Mouse (Mus musculus) kidney, adult 2 months (tissue): Measurements from ENCODE around the gene Ccl27a. TPM values are rescaled to one million over a fixed set of nuclear protein-coding genes. Genes with fewer than 3 reads are reported as not detected.
"Not testable (repeated sequence)": the region's sequence is repeated elsewhere in the genome, so short reads cannot be mapped to it uniquely, and the experiment has no call there.

ENCODE experiments used
- DNase-seq: peaks from one replicate; pipeline ENCODE4 v3.0.0; 2021
- H3K27ac ChIP-seq: fragments of 200-500 bp; 2 replicates; pipeline ENCODE4 v1.5.1; 2012; ENCODE audit warnings: low read depth, low read length, control low read depth, inconsistent platforms; ENCODE audit not compliant: insufficient read depth
- H3K27me3 ChIP-seq: fragments of 200-500 bp; replicated peaks from 2 replicates; pipeline ENCODE4 v1.6.1; 2012; ENCODE audit warnings: mild to moderate bottlenecking, moderate library complexity, low read length, inconsistent platforms; ENCODE audit not compliant: control insufficient read depth, insufficient read depth
- H3K36me3 ChIP-seq: fragments of 200-500 bp; 2 replicates; pipeline ENCODE4 v1.6.1; 2012; ENCODE audit warnings: mild to moderate bottlenecking, moderate library complexity, low read length, inconsistent platforms; ENCODE audit not compliant: control insufficient read depth, insufficient read depth
- H3K4me1 ChIP-seq: fragments of 200-500 bp; 2 replicates; pipeline ENCODE4 v1.6.1; 2011; ENCODE audit warnings: low read length; ENCODE audit not compliant: control insufficient read depth, insufficient read depth
- H3K4me3 ChIP-seq: fragments of 200-500 bp; 2 replicates; pipeline ENCODE4 v1.5.1; 2011; ENCODE audit warnings: mild to moderate bottlenecking, low read depth, low read length, control low read depth; ENCODE audit not compliant: insufficient read depth
- CTCF ChIP-seq: fragments of 200-500 bp; conservative IDR thresholded peaks from 2 replicates; pipeline ENCODE4 v1.5.1; 2011; ENCODE audit warnings: low read depth, mild to moderate bottlenecking, control low read depth, low read length, moderate library complexity, mixed read lengths; ENCODE audit not compliant: insufficient read depth, insufficient read length
- POLR2A ChIP-seq: fragments of 200-500 bp; IDR thresholded peaks from one replicate; pipeline ENCODE4 v1.6.1; 2011; ENCODE audit warnings: low read depth, low read length, control low read depth
- WGBS: fragments of 180-500 bp; shearing (Covaris S2); methylation state at CpG from one replicate; pipeline ENCODE4 v1.1.7; 2018; 5-methylcytosine and 5-hydroxymethylcytosine counted together
- polyA plus RNA-seq: library from polyadenylated mRNA; depleted of rRNA; stranded (reverse); fragments of >200 nt; gene quantifications from 2 replicates; pipeline ENCODE4 v1.2.3, GENCODE M21; 2012

The Ccl27a gene
- polyA plus RNA-seq, 1 experiment, result 49.2 TPM

GRCm38 (mm10) chr4:41762688-41763114 is 11.3 kb downstream of the Ccl27a start:
- H3K4me3 ChIP-seq, H3K27ac ChIP-seq, H3K27me3 ChIP-seq, H3K36me3 ChIP-seq: not testable (repeated sequence)
- DNase-seq, result peak; percentile 34
- peaks cover 19% of the 10 kb centered on the region; the same call in 1 of the 2 replicates for H3K4me1 ChIP-seq
- WGBS, result 48% methylated on average over 8 of the region's 8 CpGs

- no peak overlapping the region for H3K4me3 ChIP-seq
Observed at GRCm38 (mm10) chr4:41762099-41762687, 11.9 kb downstream of the Ccl27a start.

GRCm38 (mm10) chr4:41761680-41762079 is 12.4 kb downstream of the Ccl27a start:
- no peak for DNase-seq
- no peak for TF ChIP-seq POLR2A
- no peak for TF ChIP-seq CTCF
- H3K4me3 ChIP-seq, result no peak overlapping the region
- peak overlapping the region; percentile 17; the same call in 1 of the 2 replicates for H3K27ac ChIP-seq
- no peaks in the 10 kb centered on the region; the same call in 1 of the 2 replicates for H3K36me3 ChIP-seq
- no peaks in the 10 kb centered on the region for H3K27me3 ChIP-seq
- H3K4me1 ChIP-seq, result peaks cover 19% of the 10 kb centered on the region; the same call in 1 of the 2 replicates

More at GRCm38 (mm10) chr4:41762099-41762687, 11.9 kb downstream of the Ccl27a start:
- 61% methylated on average over 8 of the region's 8 CpGs for WGBS
- Histone ChIP-seq H3K4me1 (peaks cover 19% of the 10 kb centered on the region; the same call in 1 of the 2 replicates), H3K27me3 (no peaks in the 10 kb centered on the region), H3K27ac (no peak overlapping the region), H3K36me3 (peaks cover 1% of the 10 kb centered on the region; the same call in 1 of the 2 replicates)
- no peak for TF ChIP-seq CTCF
- no peak for TF ChIP-seq POLR2A
- DNase-seq, result no peak

- no peak for DNase-seq
- Histone ChIP-seq H3K27me3 (no peaks in the 10 kb centered on the region), H3K4me1 (peaks cover 24% of the 10 kb centered on the region; the same call in 1 of the 2 replicates), H3K27ac (peak overlapping the region; percentile 81), H3K4me3 (peak overlapping the region; percentile 68), H3K36me3 (no peaks in the 10 kb centered on the region; the same call in 1 of the 2 replicates)
- 53% methylated on average over 4 of the region's 4 CpGs for WGBS
- TF ChIP-seq CTCF, result no peak
- no peak for TF ChIP-seq POLR2A
Observed at GRCm38 (mm10) chr4:41760911-41761310, 13.1 kb downstream of the Ccl27a start.

- TF ChIP-seq POLR2A (peak; percentile 16), CTCF (0 out of 2 replicates have a peak, but pooled peaks have one; percentile 18)
- Histone ChIP-seq H3K36me3 (no peaks in the 10 kb centered on the region; the same call in 1 of the 2 replicates), H3K4me3 (peak overlapping the region; percentile 68), H3K27ac (peak overlapping the region; percentile 98), H3K27me3 (no peaks in the 10 kb centered on the region), H3K4me1 (peaks cover 24% of the 10 kb centered on the region; the same call in 1 of the 2 replicates)
- peak; percentile 99 for DNase-seq
- WGBS, result under 1% methylated on average over 15 of the region's 15 CpGs
Observed at GRCm38 (mm10) chr4:41760288-41760721, 13.7 kb downstream of the Ccl27a start.

- peaks cover 26% of the 10 kb centered on the region; the same call in 1 of the 2 replicates for H3K4me1 ChIP-seq
- H3K27me3 ChIP-seq, result no peaks in the 10 kb centered on the region
- TF ChIP-seq CTCF (no peak), POLR2A (no peak)
- H3K36me3 ChIP-seq, result no peaks in the 10 kb centered on the region; the same call in 1 of the 2 replicates
- H3K27ac ChIP-seq, result peak overlapping the region; percentile 98
- 26% methylated on average over 6 of the region's 6 CpGs for WGBS
- H3K4me3 ChIP-seq, result peak overlapping the region; percentile 42
- peak; percentile 46 for DNase-seq
Observed at GRCm38 (mm10) chr4:41759656-41760287, 14.3 kb downstream of the Ccl27a start.

GRCm38 (mm10) chr4:41759206-41759605 is 14.8 kb downstream of the Ccl27a start:
- H3K36me3 ChIP-seq, result no peaks in the 10 kb centered on the region; the same call in 1 of the 2 replicates
- DNase-seq, result peak; percentile 93
- H3K27me3 ChIP-seq, result no peaks in the 10 kb centered on the region
- H3K4me1 ChIP-seq, result peaks cover 28% of the 10 kb centered on the region; the same call in 1 of the 2 replicates
- peak overlapping the region; percentile 98 for H3K27ac ChIP-seq
- no peak overlapping the region for H3K4me3 ChIP-seq
- WGBS, result 30% methylated on average over 9 of the region's 9 CpGs
- no peak for TF ChIP-seq POLR2A
- 0 out of 2 replicates have a peak, but pooled peaks have one; percentile 17 for TF ChIP-seq CTCF
